Mouse (Mus musculus): Measurements from ENCODE around the gene Sprtn. TPM values are rescaled to one million over a fixed set of nuclear protein-coding genes. Genes with fewer than 3 reads are reported as not detected.

Sprtn gene
- total RNA-seq (2021): 10 to 100 TPM; 26.1 to 28.0 TPM
- long read RNA-seq, experiment 1, full-length matches to known transcripts: 3 of 7 reads
- long read RNA-seq, experiment 1, partial matches to known transcripts: 0 of 7 reads
- long read RNA-seq, experiment 1, other reads (novel, unspliced or antisense): 4 of 7 reads
- long read RNA-seq, experiment 2, full-length matches to known transcripts: 6 of 8 reads
- long read RNA-seq, experiment 2, partial matches to known transcripts: 1 of 8 reads
- long read RNA-seq, experiment 2, other reads (novel, unspliced or antisense): 1 of 8 reads

- peak; percentile 99 for DNase-seq (ENCODE audit: low spot score in 2 of 2)
These were observed at the start of gene Sprtn, which contains the start of gene Exoc8 for GRCm38 (mm10) chr8:124897386-124898250. Gene Sprtn (plus strand): TSS chr8:124897886. Gene Exoc8 (minus strand): TSS chr8:124897705.

GRCm38 (mm10) chr8:124853511-124853910 lies 44.2 kb upstream of the Sprtn start:
- DNase-seq (ENCODE audit: low spot score in 2 of 2): no peak

- DNase-seq (ENCODE audit: low spot score in 2 of 2): no peak
These were observed 38.2 kb upstream of the Sprtn start for GRCm38 (mm10) chr8:124859466-124859865.

- no peak for DNase-seq (ENCODE audit: low spot score in 2 of 2)
These were observed 37.5 kb upstream of the Sprtn start for GRCm38 (mm10) chr8:124860188-124860587.

- DNase-seq (ENCODE audit: low spot score in 2 of 2): peak; percentile 90 to 93
These were observed 35.1 kb upstream of the Sprtn start, which contains the start of the genes Gnpat and 2810004N23Rik for GRCm38 (mm10) chr8:124862321-124863162. Gene Gnpat (plus strand): TSS chr8:124863033. Gene 2810004N23Rik (minus strand): TSS chr8:124863120.

- no peak for DNase-seq (ENCODE audit: low spot score in 2 of 2)
These were observed 34.5 kb upstream of the Sprtn start for GRCm38 (mm10) chr8:124863163-124863677.

GRCm38 (mm10) chr8:124863729-124864128 lies 34.0 kb upstream of the Sprtn start:
- no peak for DNase-seq (ENCODE audit: low spot score in 2 of 2)

- DNase-seq (ENCODE audit: low spot score in 2 of 2): no peak
These were observed 31.0 kb upstream of the Sprtn start for GRCm38 (mm10) chr8:124866669-124867068.

- no peak for DNase-seq (ENCODE audit: low spot score in 2 of 2)
These were observed 30.6 kb upstream of the Sprtn start for GRCm38 (mm10) chr8:124867126-124867525.

GRCm38 (mm10) chr8:124869708-124870107 lies 28.0 kb upstream of the Sprtn start:
- no peak for DNase-seq (ENCODE audit: low spot score in 2 of 2)

GRCm38 (mm10) chr8:124871474-124871873 lies 26.2 kb upstream of the Sprtn start:
- DNase-seq (ENCODE audit: low spot score in 2 of 2): no peak

GRCm38 (mm10) chr8:124872081-124872480 lies 25.6 kb upstream of the Sprtn start:
- no peak for DNase-seq (ENCODE audit: low spot score in 2 of 2)

- DNase-seq (ENCODE audit: low spot score in 2 of 2): no peak
These were observed 25.0 kb upstream of the Sprtn start for GRCm38 (mm10) chr8:124872690-124873089.

GRCm38 (mm10) chr8:124878141-124878540 lies 19.5 kb upstream of the Sprtn start:
- DNase-seq (ENCODE audit: low spot score in 2 of 2): no peak

GRCm38 (mm10) chr8:124878946-124879526 lies 18.6 kb upstream of the Sprtn start:
- DNase-seq (ENCODE audit: low spot score in 2 of 2): no peak

- no peak for DNase-seq (ENCODE audit: low spot score in 2 of 2)
These were observed 9.3 kb upstream of the Sprtn start for GRCm38 (mm10) chr8:124888385-124888784.

GRCm38 (mm10) chr8:124892596-124892995 lies 5.1 kb upstream of the Sprtn start:
- no peak for DNase-seq (ENCODE audit: low spot score in 2 of 2)

- DNase-seq (ENCODE audit: low spot score in 2 of 2): no peak
These were observed 1.6 kb upstream of the Sprtn start for GRCm38 (mm10) chr8:124896010-124896631.

- peak; percentile 50 to 51 for DNase-seq (ENCODE audit: low spot score in 2 of 2)
These were observed 877 bp upstream of the Sprtn start for GRCm38 (mm10) chr8:124896632-124897385.
